ENCODE assay signal across 7 mouse cellular contexts in genomic region chr3:142475913-142476312, GRCm38 (mm10). TPM values are rescaled to one million over a fixed set of nuclear protein-coding genes. Genes with fewer than 3 reads are reported as not detected.
DNase-seq lines count a peak whose midpoint lies in the region; ATAC-seq and TF ChIP-seq lines count a peak whose summit lies in the region.

No protein-coding gene starts in this region.

- peak; percentile 24 for DNase-seq in ovary, postnatal 36 days (ENCODE audit: low spot score)
- DNase-seq in ovary, adult 18-20 months (ENCODE audit: low spot score): no peak
- peak; percentile 41 for DNase-seq in adrenal gland, adult 2 months
- peak; percentile 78 for DNase-seq in hindbrain, postnatal 0 days (ENCODE audit: low spot score)
- peak; percentile 79 for DNase-seq in limb, embryonic 10.5 days (ENCODE audit: low spot score)
- peak; percentile 46 for DNase-seq in retina, postnatal 7 days (ENCODE audit: low read depth, low spot score)

- H3K9me3 ChIP-seq in embryonic facial prominence, embryonic 13.5 days: 0 out of 2 replicates have a peak, but pooled peaks cover 3% of the 10 kb centered on the region
- H3K9me3 ChIP-seq in hindbrain, postnatal 0 days (ENCODE audit: low read length): no peaks in the 10 kb centered on the region
- H3K9me3 ChIP-seq in limb, embryonic 10.5 days (replicated peaks): no peaks in the 10 kb centered on the region

- ATAC-seq in embryonic facial prominence, embryonic 13.5 days (ENCODE audit: insufficient number of reproducible peaks, insufficient read depth, low FRiP score, low TSS enrichment, low read depth): no peak
- ATAC-seq in hindbrain, postnatal 0 days: no peak

- H3K36me3 ChIP-seq in embryonic facial prominence, embryonic 13.5 days: no peaks in the 10 kb centered on the region
- no peaks in the 10 kb centered on the region for H3K36me3 ChIP-seq in hindbrain, postnatal 0 days (ENCODE audit: insufficient read depth, low read length)
- H3K36me3 ChIP-seq in limb, embryonic 10.5 days: no peaks in the 10 kb centered on the region

- H3K4me1 ChIP-seq in embryonic facial prominence, embryonic 13.5 days: no peaks in the 10 kb centered on the region
- no peaks in the 10 kb centered on the region for H3K4me1 ChIP-seq in hindbrain, postnatal 0 days (ENCODE audit: insufficient read depth, low read length)
- H3K4me1 ChIP-seq in limb, embryonic 10.5 days: 0 out of 2 replicates have a peak, but pooled peaks cover 8% of the 10 kb centered on the region

- H3K9ac ChIP-seq in embryonic facial prominence, embryonic 13.5 days: no peak overlapping the region
- no peak overlapping the region for H3K9ac ChIP-seq in hindbrain, postnatal 0 days (replicated peaks; ENCODE audit: low read length)

- no peaks in the 10 kb centered on the region; the same call in 1 of the 2 replicates for H3K27me3 ChIP-seq in embryonic facial prominence, embryonic 13.5 days
- no peaks in the 10 kb centered on the region for H3K27me3 ChIP-seq in hindbrain, postnatal 0 days (ENCODE audit: insufficient read depth, low read length)
- H3K27me3 ChIP-seq in limb, embryonic 10.5 days (ENCODE audit: low read depth, poor library complexity, severe bottlenecking): no peaks in the 10 kb centered on the region

- TF ChIP-seq CTCF in hindbrain, postnatal 0 days (IDR thresholded peaks at IDR 0.05; ENCODE audit: low read depth): peak; percentile 86

- no peak overlapping the region for H3K27ac ChIP-seq in embryonic facial prominence, embryonic 13.5 days
- H3K27ac ChIP-seq in hindbrain, postnatal 0 days: no peak overlapping the region
- no peak overlapping the region for H3K27ac ChIP-seq in limb, embryonic 10.5 days

- 18% methylated on average over 4 of the region's 4 CpGs for WGBS in embryonic facial prominence, embryonic 13.5 days
- WGBS in hindbrain, postnatal 0 days: 21% methylated on average over 4 of the region's 4 CpGs
- WGBS in limb, embryonic 10.5 days: 20% methylated on average over 4 of the region's 4 CpGs

- H3K4me3 ChIP-seq in embryonic facial prominence, embryonic 13.5 days: no peak overlapping the region
- no peak overlapping the region for H3K4me3 ChIP-seq in hindbrain, postnatal 0 days (ENCODE audit: low read length)
- no peak overlapping the region for H3K4me3 ChIP-seq in limb, embryonic 10.5 days

- 0 out of 2 replicates have a peak overlapping the region, but pooled peaks have one; percentile 2 for H3K4me2 ChIP-seq in embryonic facial prominence, embryonic 13.5 days
- H3K4me2 ChIP-seq in hindbrain, postnatal 0 days (ENCODE audit: low read depth, low read length): no peak overlapping the region

RNA-seq across cellular contexts. Expression of gene Gbp5, which starts 17.9 kb away (rescaled TPM):
- 1 to 10 TPM; 3.0 to 6.5 TPM for total RNA-seq in adrenal gland, adult 2 months (2021)
- 0.53 and 0.61 TPM in 2 replicates for polyA plus RNA-seq in adrenal gland, adult 2 months (2012; rRNA removed)
- polyA plus RNA-seq in embryonic facial prominence, embryonic 13.5 days (2015; fragmentation: Nextera tagmentation; extraction: Ambion mirVana): 0.07 TPM in 1 of 2 replicates, not detected in the other
- total RNA-seq in hindbrain, postnatal 0 days (2014; rRNA removed): 0.37 and 0.97 TPM in 2 replicates
- polyA plus RNA-seq in hindbrain, postnatal 0 days (2015; fragmentation: Nextera tagmentation; extraction: Ambion mirVana): 0.55 and 0.57 TPM in 2 replicates
- polyA plus RNA-seq in limb, embryonic 10.5 days (2016; fragmentation: Nextera tagmentation; extraction: Ambion mirVana): 0.04 TPM in 1 of 2 replicates, not detected in the other

RNA-seq across cellular contexts. Expression of gene Gbp7, which starts 54.2 kb away (rescaled TPM):
- total RNA-seq in adrenal gland, adult 2 months (2021): 10 to 100 TPM; 13.5 to 16.4 TPM
- 1.3 and 2.5 TPM in 2 replicates for polyA plus RNA-seq in adrenal gland, adult 2 months (2012; rRNA removed)
- polyA plus RNA-seq in embryonic facial prominence, embryonic 13.5 days (2015; fragmentation: Nextera tagmentation; extraction: Ambion mirVana): 1.7 and 1.8 TPM in 2 replicates
- total RNA-seq in hindbrain, postnatal 0 days (2014; rRNA removed): 1.9 and 2.8 TPM in 2 replicates
- 3.5 and 3.8 TPM in 2 replicates for polyA plus RNA-seq in hindbrain, postnatal 0 days (2015; fragmentation: Nextera tagmentation; extraction: Ambion mirVana)
- polyA plus RNA-seq in limb, embryonic 10.5 days (2016; fragmentation: Nextera tagmentation; extraction: Ambion mirVana): 0.72 and 1.4 TPM in 2 replicates
